Mouse (Mus musculus) heart, postnatal 4 days (tissue): ENCODE measurements around the gene Rfc5. TPM values are rescaled to one million over a fixed set of nuclear protein-coding genes. Genes with fewer than 3 reads are reported as not detected.
"Not testable (repeated sequence)": the region's sequence is repeated elsewhere in the genome, so short reads cannot be mapped to it uniquely, and the experiment has no call there.

Experiments used
- DNase-seq: peaks from one replicate; pipeline ENCODE4 v3.0.0; 2021
- total RNA-seq, 2 experiments: library from RNA; stranded (reverse); gene quantifications; 2 replicates each; pipeline ENCODE4 v1.2.3; 2021

Gene Rfc5
- total RNA-seq = 10 to 100 TPM; 26.5 to 30.3 TPM

DNA sequence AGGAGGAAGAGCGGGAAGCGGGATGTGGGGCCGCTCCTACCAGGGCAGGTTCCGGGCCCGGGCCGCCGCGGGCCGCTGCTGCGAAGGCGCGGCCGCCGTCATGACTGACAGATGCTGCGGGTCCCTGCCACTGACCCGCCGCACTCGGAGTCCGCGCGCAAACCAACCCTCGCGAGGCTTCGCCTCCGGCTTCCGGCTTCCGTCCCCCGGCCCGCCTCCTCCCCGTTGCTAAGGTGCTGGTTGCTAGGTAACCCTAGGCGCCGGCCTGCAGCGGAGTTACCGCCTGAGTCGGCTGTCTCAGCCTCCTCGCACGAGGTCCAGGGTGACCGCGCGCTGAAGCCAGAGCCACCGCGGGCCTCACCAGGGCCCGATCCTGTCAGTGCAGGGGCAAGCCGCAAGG lies at the start of gene Rfc5:
Rfc5 (minus strand) TSS at position 171 of the 400 bp plus-strand sequence.
- DNase-seq = peak; percentile 97

DNA sequence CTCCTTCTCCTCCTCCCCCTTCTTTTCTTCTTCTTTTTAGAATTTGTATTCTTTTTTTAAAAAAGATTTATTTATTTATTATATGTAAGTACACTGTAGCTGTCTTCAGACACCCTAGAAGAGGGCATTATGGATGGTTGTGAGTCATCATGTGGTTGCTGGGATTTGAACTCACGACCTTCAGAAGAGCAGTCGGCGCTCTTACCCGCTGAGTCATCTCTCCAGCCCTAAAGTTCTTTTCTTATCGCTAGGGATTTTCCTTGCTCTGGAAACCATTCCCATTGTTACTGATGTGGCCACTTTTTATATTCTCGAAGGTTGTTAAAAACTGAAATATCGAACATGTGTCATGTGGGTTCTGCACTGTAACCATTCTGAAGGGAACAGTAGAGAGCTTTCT lies 44.7 kb upstream of the Rfc5 start:
- DNase-seq = not testable (repeated sequence)

DNA sequence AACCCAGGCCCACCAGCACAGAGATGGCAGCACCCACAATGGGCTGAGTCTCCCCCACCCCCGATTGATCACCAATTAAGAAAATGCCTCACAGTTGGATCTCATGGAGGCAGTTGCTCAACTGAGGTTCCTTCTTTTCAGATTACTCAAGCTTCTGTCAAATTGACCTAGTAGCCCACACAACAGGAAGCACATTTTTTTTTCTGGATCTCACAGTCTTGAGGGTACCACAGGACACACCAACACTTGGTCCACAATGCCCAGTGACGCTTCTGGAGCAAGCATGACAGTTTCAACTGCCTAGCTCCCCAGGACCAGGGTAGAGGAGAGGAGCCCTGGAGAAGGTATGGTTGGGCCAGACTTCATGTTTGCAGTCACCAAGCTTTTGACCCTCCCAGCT lies 28.6 kb upstream of the Rfc5 start:
- no peak for DNase-seq

DNA sequence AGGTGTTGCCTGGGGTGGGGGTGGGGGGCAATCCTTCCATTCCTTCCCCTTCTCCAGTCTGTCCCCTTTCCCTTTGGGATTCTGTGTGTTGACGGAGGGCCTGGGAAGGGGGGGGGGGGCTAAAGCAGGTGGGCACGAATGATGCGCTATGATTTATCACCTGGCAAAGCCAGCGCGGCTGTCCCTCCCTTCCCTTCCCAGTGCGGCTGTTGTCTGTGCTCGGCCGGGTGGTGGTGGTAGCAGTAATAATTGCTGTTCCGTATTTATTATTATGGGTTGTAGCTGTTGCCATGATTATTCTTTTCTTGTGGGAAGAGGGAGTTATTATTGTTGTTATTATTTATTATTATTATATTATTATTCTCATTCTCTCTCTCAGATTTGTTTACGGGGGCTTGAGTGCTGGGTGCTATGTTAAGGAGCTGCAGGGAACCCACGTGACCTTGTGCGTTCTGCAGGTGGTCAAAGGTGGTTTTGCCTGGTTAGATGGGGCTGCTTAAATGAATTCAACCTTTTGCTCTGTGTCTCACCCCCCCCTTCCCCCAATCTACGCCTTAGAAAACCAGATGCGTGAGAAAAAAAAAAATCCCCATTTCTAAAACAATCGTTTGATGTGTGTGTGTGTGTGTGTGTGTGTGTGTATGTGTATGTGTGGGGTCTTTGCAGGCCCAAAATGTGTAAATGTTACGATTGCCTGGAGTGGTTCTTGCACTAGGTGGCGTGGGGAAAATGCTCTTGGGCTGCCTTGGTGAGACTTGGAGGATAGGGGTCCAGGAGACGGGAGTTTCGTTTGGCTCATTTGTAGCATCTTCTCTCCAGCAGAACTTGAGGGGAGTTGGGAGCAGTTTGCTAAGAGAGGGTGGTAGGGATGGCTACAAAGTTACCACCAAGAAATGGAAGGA lies 26.4 kb upstream of the Rfc5 start:
- no peak for DNase-seq

DNA sequence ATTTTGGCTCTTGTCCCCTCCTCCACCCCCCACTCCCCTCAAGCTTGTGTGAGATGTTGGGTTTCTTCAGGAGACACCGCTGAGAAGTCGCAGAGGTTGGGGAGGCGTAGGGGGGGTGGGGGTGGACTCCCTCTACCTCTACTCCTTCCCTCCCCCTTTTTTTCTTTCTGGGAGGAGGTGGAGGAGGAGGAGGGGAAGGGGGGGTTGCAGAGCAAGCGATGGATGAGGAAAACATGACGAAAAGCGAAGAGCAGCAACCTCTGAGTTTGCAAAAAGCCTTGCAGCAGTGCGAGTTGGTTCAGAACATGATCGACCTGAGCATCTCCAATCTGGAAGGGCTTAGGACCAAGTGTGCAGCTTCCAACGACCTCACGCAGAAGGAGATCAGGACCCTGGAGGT lies 25.8 kb upstream of the Rfc5 start:
- DNase-seq = no peak

DNA sequence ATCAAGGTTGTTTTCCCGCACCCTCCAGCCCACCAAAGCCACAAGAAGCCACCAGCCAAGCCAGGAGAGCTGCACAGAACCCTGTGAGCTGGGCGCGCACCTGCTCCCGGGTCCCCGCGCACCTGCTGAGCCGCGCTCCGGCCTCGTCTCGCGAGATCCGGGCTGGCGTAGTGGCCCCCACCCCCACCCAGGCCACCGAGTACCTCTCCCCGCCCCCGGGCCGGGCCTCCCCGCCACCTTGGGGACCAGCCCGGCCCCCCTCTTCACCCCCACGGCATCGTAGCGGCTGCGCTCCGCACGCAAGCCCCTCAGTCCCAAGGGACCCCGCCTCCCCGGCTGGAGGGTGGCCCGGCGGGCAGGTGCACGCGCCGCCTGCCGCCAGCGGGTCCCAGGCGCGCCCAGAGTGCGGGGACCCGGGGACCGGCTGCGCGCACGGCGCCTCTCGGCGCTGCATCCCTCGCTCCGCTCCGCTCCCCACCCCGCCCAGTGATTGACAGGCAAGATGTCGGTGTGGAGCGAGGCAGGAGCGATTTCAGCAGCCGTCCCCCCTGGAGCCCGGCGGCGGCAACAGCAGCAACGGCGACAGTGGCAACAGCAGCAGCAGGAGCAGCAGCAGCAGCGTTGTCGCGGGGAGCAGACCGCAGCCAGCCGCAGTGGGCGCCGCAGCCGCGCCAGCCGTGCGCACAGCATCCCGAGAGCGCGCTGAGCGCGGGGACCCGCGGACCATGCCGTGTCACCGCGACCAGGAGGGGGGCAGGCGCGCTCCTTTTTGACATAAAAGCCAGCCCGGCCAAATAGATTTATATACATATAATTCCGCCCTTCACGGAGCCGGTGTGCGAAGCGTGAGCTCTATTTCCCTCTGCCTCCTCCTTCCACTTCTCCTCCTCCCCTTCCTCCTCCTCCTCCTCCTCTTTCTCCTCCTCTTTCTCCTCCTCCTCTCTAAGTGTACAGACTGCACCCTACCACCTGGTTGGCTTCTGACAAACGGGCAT lies 25.0 kb upstream of the Rfc5 start, which contains the start of gene Ksr2:
Ksr2 (plus strand) TSS at position 494 of the 995 bp plus-strand sequence.
- DNase-seq = peak; percentile 15

DNA sequence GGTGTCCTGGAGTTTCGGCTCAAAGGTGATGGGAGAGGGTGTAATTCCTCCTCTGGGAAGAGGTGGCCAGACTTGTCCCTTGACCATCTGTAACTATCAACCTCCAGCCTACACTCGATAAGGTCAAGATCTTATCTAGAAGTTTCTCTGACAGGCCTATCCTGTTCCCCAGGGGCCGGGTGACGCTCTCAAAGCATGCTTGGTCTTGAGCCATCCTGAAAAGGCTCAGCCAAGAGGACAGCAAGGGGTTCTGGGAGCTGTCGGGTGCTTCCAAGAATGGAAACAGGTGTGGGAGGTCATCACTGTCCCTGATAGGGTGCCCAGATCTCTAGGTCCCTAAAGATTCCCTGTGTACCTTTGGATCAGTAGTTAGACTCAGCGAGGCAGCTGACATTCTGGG lies 20.5 kb upstream of the Rfc5 start:
- no peak for DNase-seq

DNA sequence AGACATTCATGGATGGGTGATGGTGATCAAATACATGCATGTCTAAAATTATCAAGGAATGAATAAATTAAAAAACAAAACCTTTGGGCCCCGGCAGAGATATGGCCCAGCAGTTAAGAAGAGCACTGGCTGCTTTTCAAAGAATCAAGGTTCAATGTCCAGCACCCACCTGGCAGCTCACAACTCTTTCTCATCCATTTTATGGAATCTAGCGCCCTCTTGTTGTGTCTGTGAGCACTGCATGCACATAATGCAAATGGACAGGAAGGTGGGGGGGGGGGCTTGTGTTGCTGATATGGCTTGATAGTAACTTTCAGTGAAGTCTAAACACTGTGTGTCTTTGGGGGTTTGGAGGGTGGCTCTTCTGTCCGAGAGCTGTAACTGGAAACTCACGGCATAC lies 19.4 kb upstream of the Rfc5 start:
- DNase-seq = peak; percentile 49

DNA sequence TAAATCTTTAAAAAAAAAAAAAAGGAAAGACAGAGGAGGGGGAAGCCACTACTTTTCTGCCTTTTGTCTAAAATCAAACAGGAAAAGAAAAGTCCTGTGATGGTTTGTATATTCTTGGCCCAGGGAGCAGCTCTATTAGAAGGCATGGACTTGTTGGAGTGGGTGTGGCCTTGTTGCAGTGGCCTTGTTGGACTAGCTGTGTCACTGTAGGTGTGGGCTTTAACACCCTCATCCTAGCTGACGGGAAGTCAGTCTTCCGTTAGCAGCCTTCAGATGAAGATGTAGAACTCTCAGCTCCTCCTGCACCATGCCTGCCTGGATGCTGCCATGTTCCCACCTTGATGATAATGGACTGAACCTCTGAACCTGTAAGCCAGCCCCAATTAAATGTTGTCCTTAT lies 15.8 kb upstream of the Rfc5 start:
- DNase-seq = not testable (repeated sequence)

DNA sequence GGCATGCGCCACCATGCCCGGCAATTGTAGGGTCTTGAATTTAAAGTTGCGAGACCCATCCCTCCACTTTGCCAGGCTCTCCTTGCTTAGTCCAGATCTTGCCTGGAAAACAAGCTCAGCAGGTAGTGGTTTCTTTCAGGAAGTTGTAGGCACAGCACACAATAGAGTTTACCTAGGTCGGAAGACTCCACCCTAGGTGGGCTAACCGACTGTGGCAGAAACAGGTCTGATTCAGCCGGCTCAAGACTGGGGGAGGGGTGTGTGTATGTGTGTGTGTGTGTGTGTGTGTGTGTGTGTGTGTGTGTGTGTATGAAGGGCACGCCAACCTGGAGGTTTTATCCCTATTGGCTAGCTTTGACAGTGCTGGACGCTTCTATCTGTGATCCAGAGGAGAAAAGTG lies 14.8 kb upstream of the Rfc5 start:
- DNase-seq = no peak

DNA sequence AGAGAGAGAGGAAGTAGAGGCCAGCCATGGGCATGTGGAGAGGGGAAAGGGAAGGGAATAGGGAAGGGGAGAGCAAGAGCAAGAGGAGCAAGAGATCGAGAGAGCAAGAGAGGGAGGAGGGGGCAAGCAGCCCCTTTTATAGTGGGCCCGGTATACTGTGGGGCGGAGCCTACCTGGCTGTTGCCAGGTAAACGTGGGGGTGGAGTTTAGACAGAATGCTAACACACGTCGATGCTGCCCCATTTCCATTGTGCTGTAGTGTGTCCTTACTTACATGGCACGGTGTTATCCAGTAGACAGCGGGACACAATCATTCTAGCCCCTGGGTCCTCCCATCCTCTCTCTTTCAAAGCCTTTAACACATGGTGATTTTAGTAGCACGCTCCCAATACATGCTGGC lies 10.4 kb upstream of the Rfc5 start:
- no peak for DNase-seq

DNA sequence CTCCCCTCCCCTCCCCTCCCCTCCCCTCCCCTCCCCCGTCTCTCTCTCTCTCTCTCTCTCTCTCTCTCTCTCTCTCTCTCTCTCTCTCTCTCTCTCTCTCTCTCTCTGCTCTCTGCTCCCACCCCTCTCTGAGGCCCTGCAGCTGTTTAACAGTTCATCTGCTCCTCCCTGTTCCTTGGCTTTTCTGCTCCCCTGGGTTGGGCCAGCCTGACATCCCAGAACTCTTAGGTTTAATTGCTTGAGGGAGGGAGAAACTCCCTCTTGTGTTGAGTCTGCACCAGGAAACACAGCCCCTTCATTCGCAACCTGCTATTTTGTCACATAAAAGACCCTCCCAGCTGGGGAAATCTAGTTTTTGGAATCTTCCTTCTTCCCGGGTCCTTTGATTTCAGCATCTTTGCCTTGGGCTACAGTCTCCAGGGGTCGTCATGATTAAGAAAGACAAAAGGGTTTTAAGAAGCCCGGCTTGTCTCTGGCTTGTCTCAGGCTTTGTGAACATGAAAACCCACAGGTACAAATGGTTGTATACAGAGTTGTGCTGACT lies 9.2 kb upstream of the Rfc5 start:
- no peak for DNase-seq

DNA sequence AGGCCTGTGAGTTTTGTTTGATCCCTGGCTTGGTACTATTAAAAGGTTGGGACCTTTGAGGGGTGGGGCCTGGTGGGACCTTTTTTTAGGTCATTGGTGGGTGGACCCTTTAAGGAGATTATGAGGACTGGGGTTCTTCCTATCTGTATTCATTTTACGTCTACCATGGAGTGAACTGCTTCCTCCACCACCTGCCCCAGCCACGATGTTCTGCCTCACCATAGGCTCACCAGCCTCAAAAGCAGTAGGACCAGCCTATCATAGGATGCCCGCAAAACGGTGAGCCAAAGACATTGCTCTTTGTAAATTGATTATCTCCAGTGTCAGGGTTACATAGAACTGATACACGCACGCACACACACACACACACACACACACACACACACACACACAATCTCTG lies 8.5 kb upstream of the Rfc5 start:
- no peak for DNase-seq

DNA sequence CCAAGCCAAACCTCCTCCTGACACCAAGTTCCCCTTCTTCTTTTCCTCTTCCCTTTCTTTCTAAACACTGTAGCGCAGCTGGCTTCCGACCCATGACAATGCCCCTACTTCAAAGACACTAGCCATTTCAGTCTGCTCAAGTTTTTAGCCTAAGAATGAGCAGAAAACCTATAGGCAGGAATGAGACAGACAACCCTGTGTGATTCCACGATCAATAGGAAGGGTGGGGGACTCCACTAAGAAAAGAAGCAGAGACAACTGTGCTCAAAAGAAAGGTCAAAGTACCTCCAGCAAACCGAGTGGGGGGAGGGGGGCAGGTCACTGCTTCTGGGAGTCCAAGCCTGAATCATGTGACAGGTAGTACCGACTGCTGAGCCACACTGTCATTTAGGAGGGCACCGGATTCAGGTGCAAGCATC lies 7.8 kb upstream of the Rfc5 start:
- no peak for DNase-seq

DNA sequence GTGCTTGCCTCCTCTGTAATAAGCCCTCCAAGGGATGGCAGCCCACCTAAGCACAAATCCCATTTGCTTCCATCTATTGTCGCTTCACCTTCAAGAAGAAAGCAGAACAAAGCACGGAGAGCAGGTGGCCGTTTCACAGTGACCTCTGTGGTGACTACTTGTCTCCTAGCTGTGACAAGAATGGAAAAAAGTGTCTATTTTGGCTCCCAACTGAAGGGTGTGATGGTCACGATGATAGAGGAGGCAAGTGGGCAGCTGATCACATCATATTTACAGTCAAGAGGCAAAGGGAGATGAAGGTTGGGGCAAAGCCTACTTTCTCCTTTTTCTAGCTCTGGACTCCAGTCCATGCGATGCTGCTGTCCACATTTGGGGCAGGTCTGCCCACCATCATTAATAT lies 7.0 kb upstream of the Rfc5 start:
- no peak for DNase-seq

DNA sequence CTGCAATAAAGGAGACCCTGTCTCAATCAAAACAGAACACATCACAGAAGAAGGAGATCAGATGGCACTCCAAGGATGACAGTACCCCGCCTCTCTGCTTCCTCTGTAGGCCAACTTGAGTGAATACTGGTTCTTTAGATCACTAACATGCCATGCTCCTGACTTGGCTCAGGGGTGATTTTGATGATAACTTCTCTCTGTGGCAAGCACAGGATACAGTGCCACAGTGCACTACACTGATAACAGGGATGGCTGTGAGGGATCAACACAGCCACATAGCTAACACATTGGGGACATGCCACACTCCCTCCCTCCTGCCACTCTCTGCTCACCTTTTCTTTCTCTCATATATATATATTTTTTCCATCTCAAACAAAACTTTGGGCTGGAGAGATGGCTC lies 2.0 kb upstream of the Rfc5 start:
- no peak for DNase-seq

DNA sequence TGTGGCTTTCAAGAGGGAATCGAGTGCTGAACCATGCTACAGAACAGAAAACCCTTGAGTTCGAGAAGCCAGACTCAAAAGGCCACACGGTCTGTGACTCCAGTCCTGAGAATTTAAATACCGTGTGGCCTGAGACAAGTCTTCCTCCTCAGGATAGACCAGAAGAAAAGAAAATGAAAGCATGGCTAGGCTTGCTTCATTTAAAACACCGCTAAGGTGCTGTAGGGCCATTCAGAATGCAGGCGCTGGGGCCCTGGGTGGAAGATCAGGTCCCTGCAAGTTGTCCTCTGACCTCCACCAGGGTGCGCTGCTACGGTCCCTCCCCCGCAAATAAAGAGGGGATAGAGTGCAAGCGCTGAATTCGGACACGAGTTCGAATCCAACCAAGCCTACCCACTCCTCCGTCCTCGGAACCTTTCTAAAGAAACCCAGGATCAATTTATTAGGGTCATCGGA lies 523 bp downstream of the Rfc5 start:
- DNase-seq = peak; percentile 70

DNA sequence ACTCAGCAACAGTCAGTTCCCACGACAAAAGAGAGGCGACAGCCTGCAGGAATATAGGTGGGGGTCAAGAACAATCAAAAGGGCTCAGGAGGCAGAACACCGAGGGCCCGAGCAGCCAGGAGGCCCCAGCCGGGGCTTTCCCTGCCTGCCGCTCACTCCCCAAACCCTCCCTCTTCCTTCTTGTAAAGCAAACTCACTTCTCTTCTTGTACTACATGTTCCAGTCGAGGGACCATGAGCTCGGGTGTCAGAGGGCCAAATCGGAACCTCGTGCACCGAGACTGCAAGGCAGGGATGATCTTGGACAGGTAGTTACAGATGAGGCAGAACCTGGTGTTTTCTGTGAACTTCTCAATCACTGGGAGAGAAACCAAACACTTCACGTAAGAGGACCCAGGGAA lies 5.6 kb downstream of the Rfc5 start:
- no peak for DNase-seq

DNA sequence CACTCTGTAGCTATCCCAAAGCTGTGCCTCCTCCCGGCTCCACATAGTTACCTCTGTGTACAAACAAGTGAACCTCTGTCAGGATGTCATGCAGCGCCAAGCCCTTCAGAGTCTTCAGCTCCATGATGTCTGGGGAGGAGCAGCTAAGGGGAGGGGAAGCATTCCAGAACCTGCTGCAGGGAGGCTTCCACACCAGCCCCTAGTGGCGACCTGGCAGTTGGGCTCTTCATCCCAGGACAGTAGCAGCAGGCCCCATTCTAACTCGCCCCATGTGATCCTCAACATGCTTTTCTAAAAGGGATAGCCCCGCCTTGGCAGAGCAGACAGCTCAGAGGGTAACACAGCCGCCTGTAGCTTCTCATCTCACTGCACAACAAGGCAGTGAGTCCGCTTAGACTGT lies 7.1 kb downstream of the Rfc5 start:
- no peak for DNase-seq

DNA sequence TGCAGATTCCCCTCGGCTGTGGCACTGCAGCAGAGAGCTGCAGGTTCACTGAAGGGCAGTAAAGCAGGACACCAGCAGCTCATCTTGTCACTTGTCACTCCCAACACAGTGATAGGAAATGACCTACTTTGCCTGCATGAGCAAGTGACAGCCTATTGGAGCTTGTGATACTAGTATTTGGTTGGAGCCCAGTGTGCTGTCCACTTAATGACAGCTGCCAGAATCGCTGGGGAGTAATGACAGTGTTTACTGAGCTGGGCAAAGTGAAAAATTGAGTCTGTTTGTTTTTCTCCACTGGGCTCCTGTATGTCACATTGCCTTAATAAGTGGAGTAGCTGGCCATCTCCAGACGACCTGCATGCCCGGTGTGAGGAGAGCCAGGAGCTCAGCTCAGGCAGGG lies 8.6 kb downstream of the Rfc5 start:
- DNase-seq = no peak

DNA sequence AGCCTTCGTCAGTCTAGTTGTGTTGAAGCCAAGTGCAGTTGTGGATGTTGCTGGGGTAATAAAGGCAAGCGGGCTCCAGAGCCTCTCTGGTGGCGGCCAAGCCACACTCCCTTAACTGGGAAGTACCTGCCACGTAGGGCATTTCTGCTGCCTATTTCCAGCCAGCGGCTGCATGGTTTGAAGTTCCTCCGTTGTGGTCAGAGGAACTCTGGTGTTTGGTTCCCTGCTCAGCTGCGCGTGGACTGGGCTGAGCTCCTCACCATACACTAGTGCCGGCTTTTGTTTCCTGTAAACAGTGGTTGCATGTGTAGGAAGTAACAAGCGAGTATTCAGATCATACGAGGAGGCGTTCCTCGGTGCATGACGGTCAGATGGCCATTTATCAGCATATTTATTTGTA lies 11.1 kb downstream of the Rfc5 start:
- DNase-seq = not testable (repeated sequence)

DNA sequence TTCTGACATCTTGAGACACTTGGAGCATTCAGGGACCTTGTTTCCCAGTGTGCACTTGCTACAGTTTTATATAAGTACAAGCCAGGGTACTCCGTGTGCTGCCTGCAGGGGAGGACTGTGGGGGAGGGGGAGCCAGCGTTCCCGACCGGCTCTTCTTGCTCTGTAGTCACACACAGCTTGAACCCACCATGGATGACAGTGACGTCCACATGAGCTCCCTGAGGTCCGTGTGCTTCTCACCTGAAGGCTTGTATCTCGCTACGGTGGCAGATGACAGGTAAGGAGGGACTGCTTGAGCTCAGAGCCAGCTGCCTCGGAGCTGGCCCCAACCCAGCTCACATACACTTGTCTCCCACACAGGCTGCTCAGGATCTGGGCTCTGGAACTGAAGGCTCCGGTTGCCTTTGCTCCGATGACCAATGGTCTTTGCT lies 12.5 kb downstream of the Rfc5 start:
- no peak for DNase-seq
